Mouse (Mus musculus): ENCODE results near the gene Zfp36l2. TPM values are rescaled to one million over a fixed set of nuclear protein-coding genes. Genes with fewer than 3 reads are reported as not detected.
A peak's percentile ranks its signal among the peaks of the same experiment; 100 is the strongest.

Zfp36l2 gene
- polyA plus RNA-seq, 1 experiment from 2014 or later, result 6.6 TPM

DNA sequence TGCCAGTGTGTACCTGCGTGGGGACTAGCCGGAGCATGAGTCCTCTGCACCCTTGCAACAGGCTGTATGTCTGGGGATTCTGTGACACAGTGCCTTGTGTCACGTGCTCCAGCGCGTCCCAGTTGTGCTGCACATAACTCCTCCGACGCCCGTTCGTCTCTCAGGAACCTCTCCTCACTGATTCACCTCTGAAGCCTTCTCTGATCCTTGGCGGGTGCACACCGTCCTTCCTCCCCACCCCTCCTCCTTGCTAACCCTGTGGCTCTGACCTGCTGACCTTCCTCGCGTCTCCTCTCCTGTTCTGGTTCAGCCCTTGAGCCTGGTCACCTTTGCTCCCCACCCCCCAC, 31.5 kb downstream of the Zfp36l2 start:
- no peak for ATAC-seq (replicated peaks; ENCODE audit: insufficient number of reproducible peaks, insufficient read depth, low FRiP score, low read depth)
- Histone ChIP-seq H3K9me3 (replicated peaks) (no peaks in the 10 kb centered on the region), H3K27me3 (no peaks in the 10 kb centered on the region), H3K4me2 (no peak overlapping the region), H3K27ac (no peak overlapping the region), H3K36me3 (no peaks in the 10 kb centered on the region), H3K9ac (no peak overlapping the region), H3K4me3 (no peak overlapping the region), H3K4me1 (replicated peaks) (peaks cover 19% of the 10 kb centered on the region)
- 63% methylated on average over 13 of the region's 13 CpGs for WGBS

DNA sequence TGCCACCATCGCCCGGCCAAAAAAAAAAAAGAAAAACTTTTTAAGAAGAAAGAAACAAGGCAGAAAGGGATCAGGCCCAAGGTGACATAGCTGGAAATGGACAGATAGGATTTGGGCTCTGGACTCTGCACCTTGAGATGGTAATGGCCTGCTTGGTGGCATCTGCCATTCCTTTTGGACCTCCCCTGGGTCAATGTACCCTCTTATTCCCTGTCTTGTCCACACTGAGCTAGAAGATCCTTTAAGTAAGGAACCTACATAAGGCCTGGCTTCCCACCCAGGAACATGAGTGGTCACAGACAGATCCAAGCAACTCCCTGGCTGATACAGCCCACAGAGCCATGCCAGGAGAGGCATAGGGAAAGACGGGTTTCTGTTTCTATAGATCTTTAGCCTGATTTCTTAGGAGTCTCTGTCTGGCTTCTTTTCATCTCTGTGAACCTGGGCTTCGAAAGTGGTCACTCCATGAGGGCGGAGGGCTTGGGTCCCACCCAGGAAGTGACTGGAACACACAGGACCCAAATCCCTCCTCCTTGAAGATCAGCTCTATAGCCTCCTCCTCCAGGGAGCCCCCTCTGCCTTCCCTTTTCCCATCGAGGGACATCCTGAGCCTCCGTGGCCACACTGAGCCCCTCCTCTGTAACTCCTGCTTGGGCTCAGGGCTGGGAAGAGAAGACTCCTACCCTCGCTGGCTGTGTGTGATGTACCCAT, 32.1 kb downstream of the Zfp36l2 start:
- 81% methylated on average over 8 of the region's 8 CpGs for WGBS
- Histone ChIP-seq H3K4me3 (no peak overlapping the region), H3K27me3 (no peaks in the 10 kb centered on the region), H3K36me3 (no peaks in the 10 kb centered on the region), H3K4me1 (replicated peaks) (peaks cover 14% of the 10 kb centered on the region), H3K4me2 (no peak overlapping the region), H3K27ac (no peak overlapping the region), H3K9me3 (replicated peaks) (no peaks in the 10 kb centered on the region), H3K9ac (no peak overlapping the region)
- no peak for ATAC-seq (replicated peaks; ENCODE audit: insufficient number of reproducible peaks, insufficient read depth, low FRiP score, low read depth)

DNA sequence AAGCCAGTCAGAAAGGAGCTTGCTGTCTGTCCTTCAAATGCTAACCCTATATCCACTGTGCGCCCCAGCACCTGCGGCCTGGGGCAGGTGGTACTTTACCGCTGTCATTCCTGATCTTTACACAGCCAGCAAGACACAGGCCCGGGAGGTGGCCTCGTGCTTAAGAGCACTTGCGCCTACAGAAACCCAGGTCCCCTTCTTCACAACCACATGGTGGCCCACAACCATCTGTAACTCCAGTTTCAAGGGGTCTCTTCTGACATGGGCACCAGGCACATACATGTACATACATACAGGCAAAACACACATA, 32.8 kb downstream of the Zfp36l2 start:
- Histone ChIP-seq H3K9ac (no peak overlapping the region), H3K9me3 (replicated peaks) (no peaks in the 10 kb centered on the region), H3K27me3 (no peaks in the 10 kb centered on the region), H3K27ac (no peak overlapping the region), H3K36me3 (no peaks in the 10 kb centered on the region), H3K4me2 (no peak overlapping the region), H3K4me1 (replicated peaks) (peaks cover 16% of the 10 kb centered on the region), H3K4me3 (no peak overlapping the region)
- WGBS, result 87% methylated on average over 6 of the region's 6 CpGs
- no peak for ATAC-seq (replicated peaks; ENCODE audit: insufficient number of reproducible peaks, insufficient read depth, low FRiP score, low read depth)

DNA sequence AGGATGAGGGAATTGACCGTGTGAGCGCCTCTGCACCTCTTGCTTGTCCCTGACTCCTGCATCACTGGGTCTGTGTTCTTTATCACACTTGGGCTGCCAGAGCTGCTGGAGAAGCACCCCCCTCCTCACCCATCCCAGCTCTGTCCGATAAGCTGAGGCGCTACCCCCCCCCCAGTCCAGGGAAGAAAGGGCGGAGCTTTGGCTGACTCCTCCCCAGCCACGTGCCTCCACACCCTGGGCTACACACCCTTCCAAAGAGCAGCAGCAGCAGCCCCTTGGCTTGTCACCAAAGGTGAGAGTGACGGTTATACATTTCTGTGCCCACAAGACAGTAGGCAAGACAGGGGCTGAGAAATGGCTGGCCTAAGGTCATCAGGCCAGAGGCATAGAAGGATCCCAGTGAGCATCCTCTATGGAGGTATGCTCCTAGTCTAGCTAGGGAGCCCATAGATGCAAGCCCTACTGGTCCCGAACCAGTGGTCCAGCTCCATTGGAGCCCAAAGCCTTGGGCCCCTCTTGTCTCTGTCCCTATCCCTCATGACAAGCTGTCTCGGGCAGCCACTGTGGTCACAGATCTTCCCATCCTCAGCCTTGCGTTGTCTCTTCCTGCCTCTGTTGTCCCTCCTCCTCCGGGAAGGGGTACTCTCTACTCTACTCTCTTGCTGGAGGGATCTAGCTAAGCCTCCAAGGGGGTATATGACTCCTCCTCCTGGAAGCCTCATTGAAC, 33.3 kb downstream of the Zfp36l2 start:
- H3K4me1 ChIP-seq (replicated peaks), result peaks cover 20% of the 10 kb centered on the region
- no peaks in the 10 kb centered on the region for H3K9me3 ChIP-seq (replicated peaks)
- H3K4me2 ChIP-seq, result no peak overlapping the region
- no peak overlapping the region for H3K27ac ChIP-seq
- H3K4me3 ChIP-seq, result no peak overlapping the region
- no peaks in the 10 kb centered on the region for H3K27me3 ChIP-seq
- H3K36me3 ChIP-seq, result no peaks in the 10 kb centered on the region
- ATAC-seq (replicated peaks; ENCODE audit: insufficient number of reproducible peaks, insufficient read depth, low FRiP score, low read depth), result no peak
- 64% methylated on average over 11 of the region's 11 CpGs for WGBS
- no peak overlapping the region for H3K9ac ChIP-seq

- 50% methylated on average over 12 of the region's 12 CpGs for WGBS
- H3K4me1 ChIP-seq (replicated peaks), result peaks cover 31% of the 10 kb centered on the region
- H3K9ac ChIP-seq, result no peak overlapping the region
- no peak overlapping the region for H3K4me2 ChIP-seq
- no peaks in the 10 kb centered on the region for H3K27me3 ChIP-seq
- H3K36me3 ChIP-seq, result no peaks in the 10 kb centered on the region
- H3K27ac ChIP-seq, result no peak overlapping the region
- ATAC-seq (replicated peaks; ENCODE audit: insufficient number of reproducible peaks, insufficient read depth, low FRiP score, low read depth), result no peak
- no peak overlapping the region for H3K4me3 ChIP-seq
- no peaks in the 10 kb centered on the region for H3K9me3 ChIP-seq (replicated peaks)
Observed at GRCm38 (mm10) chr17:84152976-84153786, 34.6 kb downstream of the Zfp36l2 start.

DNA sequence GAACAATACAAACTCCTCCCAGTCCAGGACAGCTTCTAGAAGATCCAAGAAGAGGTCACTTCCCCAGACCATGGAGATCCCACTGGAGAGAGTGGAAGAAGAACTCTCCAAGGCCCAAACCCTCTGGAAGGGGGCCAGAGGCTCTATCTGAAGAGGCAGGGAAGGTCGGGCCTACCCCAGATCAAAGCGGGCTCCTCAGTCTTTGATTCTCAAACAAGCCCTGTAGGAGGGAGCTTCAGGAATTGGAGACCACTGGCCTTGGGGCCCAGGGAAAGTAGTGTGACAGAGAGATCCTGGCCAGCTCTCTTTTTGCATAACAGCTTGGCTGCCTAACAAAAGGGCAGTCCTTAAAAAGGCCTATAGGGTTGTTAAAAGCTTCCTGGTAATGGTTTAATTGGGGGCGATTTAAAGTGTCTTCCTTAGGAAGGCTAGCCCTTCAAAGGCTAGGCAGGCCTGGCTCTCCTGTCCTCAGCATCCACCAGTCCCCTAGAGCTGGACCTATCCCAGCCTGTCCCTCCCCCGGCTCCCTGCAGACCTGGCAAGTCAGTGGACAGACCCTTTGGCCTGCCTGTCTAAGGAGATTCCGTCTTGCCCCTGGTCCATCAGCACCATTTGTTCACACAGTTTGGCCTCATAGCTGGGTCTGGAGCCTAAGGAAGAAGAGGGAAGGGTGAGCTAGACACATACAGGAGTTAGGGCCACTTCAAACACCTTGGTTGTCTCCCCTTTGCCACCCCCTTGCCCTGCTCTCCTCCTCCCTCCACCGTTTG, 35.4 kb downstream of the Zfp36l2 start:
- peaks cover 38% of the 10 kb centered on the region for H3K4me1 ChIP-seq (replicated peaks)
- no peak for ATAC-seq (replicated peaks; ENCODE audit: insufficient number of reproducible peaks, insufficient read depth, low FRiP score, low read depth)
- H3K9ac ChIP-seq, result no peak overlapping the region
- H3K27ac ChIP-seq, result no peak overlapping the region
- no peaks in the 10 kb centered on the region for H3K36me3 ChIP-seq
- WGBS, result 49% methylated on average over 6 of the region's 6 CpGs
- no peaks in the 10 kb centered on the region for H3K9me3 ChIP-seq (replicated peaks)
- H3K4me2 ChIP-seq, result no peak overlapping the region
- no peak overlapping the region for H3K4me3 ChIP-seq
- no peaks in the 10 kb centered on the region for H3K27me3 ChIP-seq

DNA sequence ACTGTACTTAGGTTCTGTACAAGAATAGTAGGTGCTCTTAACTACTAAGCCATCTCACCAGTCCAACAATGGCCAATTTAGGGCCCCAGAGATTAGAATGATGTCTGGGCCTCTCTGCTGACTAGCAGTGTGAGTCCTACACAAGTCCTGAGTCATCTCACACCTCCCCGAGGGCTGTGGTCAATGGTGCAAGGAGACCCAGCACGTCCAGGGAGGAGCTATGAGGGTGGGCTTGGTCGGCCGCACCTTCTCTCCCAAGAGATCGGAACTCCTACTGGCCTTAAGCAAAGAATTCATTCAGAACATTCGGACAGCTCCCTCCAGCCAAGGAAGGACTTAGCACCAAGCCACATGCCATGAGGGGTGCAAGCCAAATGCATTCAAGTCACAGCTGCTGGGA, 36.4 kb downstream of the Zfp36l2 start:
- Histone ChIP-seq H3K9me3 (replicated peaks) (no peaks in the 10 kb centered on the region), H3K36me3 (no peaks in the 10 kb centered on the region), H3K4me1 (replicated peaks) (peaks cover 48% of the 10 kb centered on the region), H3K4me2 (no peak overlapping the region), H3K4me3 (no peak overlapping the region), H3K27ac (no peak overlapping the region), H3K9ac (no peak overlapping the region), H3K27me3 (no peaks in the 10 kb centered on the region)
- WGBS, result 82% methylated on average over 6 of the region's 6 CpGs
- no peak for ATAC-seq (replicated peaks; ENCODE audit: insufficient number of reproducible peaks, insufficient read depth, low FRiP score, low read depth)

DNA sequence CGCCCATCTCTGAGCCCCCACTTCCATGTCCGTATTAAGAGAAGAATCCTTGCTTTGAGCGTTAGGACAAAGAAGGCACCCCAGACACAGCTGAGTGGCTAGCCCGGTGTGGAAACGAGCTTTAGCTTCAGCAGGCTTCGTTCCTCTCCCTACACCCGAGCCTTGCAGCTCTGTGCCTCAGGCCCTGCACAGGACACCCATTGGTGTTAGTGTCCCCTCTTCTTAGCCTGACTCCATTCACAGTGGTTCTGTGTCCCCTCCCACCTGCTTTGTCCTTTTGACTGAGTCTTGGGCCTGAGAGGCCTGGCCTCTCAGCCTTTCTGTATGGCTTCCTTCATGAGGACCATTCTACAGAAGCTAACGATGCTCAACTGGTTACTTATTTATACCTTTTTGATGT, 37.5 kb downstream of the Zfp36l2 start:
- WGBS, result 86% methylated on average over 8 of the region's 8 CpGs
- Histone ChIP-seq H3K27me3 (no peaks in the 10 kb centered on the region), H3K9me3 (replicated peaks) (no peaks in the 10 kb centered on the region), H3K27ac (no peak overlapping the region), H3K36me3 (no peaks in the 10 kb centered on the region), H3K9ac (no peak overlapping the region), H3K4me2 (no peak overlapping the region), H3K4me3 (no peak overlapping the region), H3K4me1 (replicated peaks) (peaks cover 56% of the 10 kb centered on the region)
- ATAC-seq (replicated peaks; ENCODE audit: insufficient number of reproducible peaks, insufficient read depth, low FRiP score, low read depth), result no peak

DNA sequence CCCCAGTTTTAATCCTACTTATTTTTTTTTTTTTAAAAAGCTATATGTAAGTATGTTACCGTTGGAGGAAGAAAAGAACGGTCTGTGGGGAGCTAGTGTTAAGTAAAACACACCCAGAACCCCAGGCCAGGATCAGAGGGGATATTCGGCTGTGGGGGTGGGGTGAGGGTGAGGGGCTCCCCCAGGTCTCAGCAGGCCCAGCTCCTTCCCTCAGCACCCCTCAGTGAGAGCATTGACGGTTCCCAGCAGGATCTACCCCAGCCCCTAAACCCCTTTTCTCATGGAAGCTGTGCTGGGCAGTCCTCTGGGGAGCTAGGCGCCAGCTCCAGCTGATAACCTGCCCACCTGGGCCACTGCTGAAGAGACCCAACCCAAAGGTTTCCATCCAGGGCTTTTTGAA, 38.2 kb downstream of the Zfp36l2 start:
- Histone ChIP-seq H3K4me3 (no peak overlapping the region), H3K27ac (peak overlapping the region; percentile 45; the same call in 1 of the 2 replicates), H3K36me3 (no peaks in the 10 kb centered on the region), H3K4me1 (replicated peaks) (peaks cover 61% of the 10 kb centered on the region), H3K4me2 (no peak overlapping the region), H3K9me3 (replicated peaks) (no peaks in the 10 kb centered on the region), H3K9ac (no peak overlapping the region), H3K27me3 (no peaks in the 10 kb centered on the region)
- 64% methylated on average over 5 of the region's 5 CpGs for WGBS
- ATAC-seq (replicated peaks; ENCODE audit: insufficient number of reproducible peaks, insufficient read depth, low FRiP score, low read depth), result no peak

- no peak overlapping the region for H3K9ac ChIP-seq
- no peaks in the 10 kb centered on the region for H3K36me3 ChIP-seq
- peak; percentile 74 for ATAC-seq (replicated peaks; ENCODE audit: insufficient number of reproducible peaks, insufficient read depth, low FRiP score, low read depth)
- H3K4me3 ChIP-seq, result no peak overlapping the region
- H3K9me3 ChIP-seq (replicated peaks), result no peaks in the 10 kb centered on the region
- H3K4me1 ChIP-seq (replicated peaks), result peaks cover 62% of the 10 kb centered on the region
- 36% methylated on average over 11 of the region's 11 CpGs for WGBS
- no peak overlapping the region for H3K4me2 ChIP-seq
- H3K27ac ChIP-seq, result peak overlapping the region; percentile 45
- no peaks in the 10 kb centered on the region for H3K27me3 ChIP-seq
Observed at GRCm38 (mm10) chr17:84148499-84149484, 39.0 kb downstream of the Zfp36l2 start.
